Mouse (Mus musculus) right cerebral cortex, adult 18-20 months (tissue): ENCODE measurements around the gene Ubqln1.

Source experiments
- DNase-seq: peaks from one replicate; pipeline ENCODE4 v3.0.0; 2022; ENCODE audit warnings: mixed read lengths

Ubqln1 gene

GRCm38 (mm10) chr13:58215592-58216341 lies at the start of gene Ubqln1:
TSS of gene Ubqln1 (minus strand) at chr13:58215653.
- DNase-seq: peak; percentile 93

GRCm38 (mm10) chr13:58263546-58263945 lies 48.1 kb upstream of the Ubqln1 start:
- no peak for DNase-seq

- DNase-seq: no peak
Observed at GRCm38 (mm10) chr13:58261674-58262073, 46.2 kb upstream of the Ubqln1 start.

GRCm38 (mm10) chr13:58253268-58253667 lies 37.8 kb upstream of the Ubqln1 start:
- DNase-seq: no peak

GRCm38 (mm10) chr13:58248957-58249356 lies 33.5 kb upstream of the Ubqln1 start:
- DNase-seq: no peak

GRCm38 (mm10) chr13:58236536-58236935 lies 21.1 kb upstream of the Ubqln1 start:
- no peak for DNase-seq

- peak; percentile 28 for DNase-seq
Observed at GRCm38 (mm10) chr13:58232611-58233010, 17.2 kb upstream of the Ubqln1 start.

- DNase-seq: no peak
Observed at GRCm38 (mm10) chr13:58232070-58232469, 16.6 kb upstream of the Ubqln1 start.

GRCm38 (mm10) chr13:58228624-58229023 lies 13.2 kb upstream of the Ubqln1 start:
- DNase-seq: no peak

GRCm38 (mm10) chr13:58225694-58226093 lies 10.2 kb upstream of the Ubqln1 start:
- DNase-seq: no peak

- DNase-seq: no peak
Observed at GRCm38 (mm10) chr13:58220206-58220605, 4.8 kb upstream of the Ubqln1 start.

- no peak for DNase-seq
Observed at GRCm38 (mm10) chr13:58217536-58217935, 2.1 kb upstream of the Ubqln1 start.

GRCm38 (mm10) chr13:58216395-58216794 lies 942 bp upstream of the Ubqln1 start:
- DNase-seq: no peak

GRCm38 (mm10) chr13:58215253-58215591 lies 231 bp downstream of the Ubqln1 start:
- DNase-seq: no peak

GRCm38 (mm10) chr13:58214346-58215252 lies 854 bp downstream of the Ubqln1 start:
- no peak for DNase-seq

GRCm38 (mm10) chr13:58213801-58214200 lies 1.7 kb downstream of the Ubqln1 start:
- no peak for DNase-seq

- DNase-seq: no peak
Observed at GRCm38 (mm10) chr13:58212530-58212929, 2.9 kb downstream of the Ubqln1 start.

- DNase-seq: no peak
Observed at GRCm38 (mm10) chr13:58210441-58210840, 5.0 kb downstream of the Ubqln1 start.

GRCm38 (mm10) chr13:58206084-58206483 lies 9.4 kb downstream of the Ubqln1 start:
- no peak for DNase-seq

GRCm38 (mm10) chr13:58204986-58205385 lies 10.5 kb downstream of the Ubqln1 start:
- no peak for DNase-seq

GRCm38 (mm10) chr13:58204202-58204601 lies 11.3 kb downstream of the Ubqln1 start:
- DNase-seq: no peak

GRCm38 (mm10) chr13:58202903-58203302 lies 12.6 kb downstream of the Ubqln1 start:
- DNase-seq: peak; percentile 45

GRCm38 (mm10) chr13:58201908-58202307 lies 13.5 kb downstream of the Ubqln1 start:
- DNase-seq: no peak

GRCm38 (mm10) chr13:58201343-58201742 lies 14.1 kb downstream of the Ubqln1 start:
- DNase-seq: no peak
